Mouse (Mus musculus) monocyte, adult 59 days (primary cell): ENCODE data around the gene Nat8f2. TPM values are rescaled to one million over a fixed set of nuclear protein-coding genes. Genes with fewer than 3 reads are reported as not detected.

ENCODE experiments used
- total RNA-seq, 2 experiments: library from RNA; stranded (reverse); gene quantifications; one replicate each; pipeline ENCODE4 v1.2.4; 2023

The Nat8f2 gene
- total RNA-seq = under 1 TPM in 1 of 2 experiments, not detected in 1; 0.21 TPM

DNA sequence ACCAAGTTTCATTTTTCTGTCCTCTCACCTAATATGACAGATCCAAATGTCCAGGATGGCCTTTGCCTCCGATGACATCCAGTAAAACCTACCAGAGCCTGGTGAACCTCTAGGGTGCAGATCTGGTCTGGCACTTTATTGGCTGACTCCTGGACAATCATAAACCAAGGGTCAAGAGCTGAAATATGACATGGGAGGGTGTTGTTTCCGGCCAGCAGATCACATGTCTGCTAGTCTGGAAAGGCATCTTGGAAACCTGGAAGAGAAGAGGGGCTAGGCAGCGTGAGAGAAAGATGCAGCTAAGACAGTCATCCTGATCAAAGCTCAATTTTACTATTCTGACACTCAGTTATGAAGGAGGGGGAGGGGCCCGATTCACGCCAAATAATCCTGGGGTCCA, at the start of gene Nat8f2:
Nat8f2 (minus strand) TSS at position 153 of the 400 bp plus-strand sequence.

DNA sequence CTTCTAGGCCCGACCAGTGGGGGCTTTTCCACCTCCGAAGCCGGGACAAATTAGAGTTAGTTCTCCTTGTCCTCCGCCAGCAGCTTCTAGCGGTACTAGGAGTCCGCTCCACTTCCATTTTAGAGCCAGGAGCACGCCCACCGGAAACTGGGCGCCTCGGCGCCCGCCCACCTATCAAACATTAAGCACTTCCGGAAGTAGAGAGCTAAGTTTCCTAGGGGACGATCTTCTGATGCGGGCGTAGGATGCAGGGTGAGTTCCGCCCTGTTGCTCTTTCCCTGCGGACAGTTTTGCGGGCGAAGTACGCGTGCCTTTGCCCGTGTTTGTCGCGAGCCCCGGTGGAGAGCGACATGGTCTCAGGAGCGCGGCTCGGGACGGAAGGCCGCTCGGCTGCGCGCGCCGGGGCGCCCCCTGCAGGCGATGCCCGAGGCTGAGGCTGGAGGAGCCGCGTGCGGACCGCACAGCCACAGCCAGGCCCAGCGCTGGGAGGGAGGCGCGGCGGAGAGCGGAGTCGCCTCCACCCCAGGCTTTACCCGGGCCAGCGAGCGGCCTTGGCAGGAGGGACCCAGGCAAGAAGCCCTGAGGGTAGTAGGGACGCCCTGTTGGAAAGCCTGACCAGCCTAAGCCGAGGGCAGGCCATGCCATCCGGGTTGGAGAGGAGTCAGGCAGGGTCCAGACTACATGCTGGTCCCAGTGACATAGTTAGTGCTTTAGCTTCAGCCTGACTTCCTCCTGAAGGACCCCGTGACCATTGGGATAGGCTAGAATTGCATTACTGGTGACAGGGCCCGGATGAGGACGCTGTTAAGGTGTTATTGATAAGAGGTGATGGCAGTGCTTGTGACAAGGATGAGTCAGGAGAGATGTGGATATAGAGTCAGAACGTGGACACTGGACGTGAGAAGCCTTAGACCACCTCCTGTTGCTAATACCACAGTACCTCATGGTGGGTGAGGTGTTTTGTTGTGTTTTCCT, 46.9 kb upstream of the Nat8f2 start, which contains the start of gene Nat8f1:
Nat8f1 (minus strand) TSS at position 149 of the 975 bp plus-strand sequence.

DNA sequence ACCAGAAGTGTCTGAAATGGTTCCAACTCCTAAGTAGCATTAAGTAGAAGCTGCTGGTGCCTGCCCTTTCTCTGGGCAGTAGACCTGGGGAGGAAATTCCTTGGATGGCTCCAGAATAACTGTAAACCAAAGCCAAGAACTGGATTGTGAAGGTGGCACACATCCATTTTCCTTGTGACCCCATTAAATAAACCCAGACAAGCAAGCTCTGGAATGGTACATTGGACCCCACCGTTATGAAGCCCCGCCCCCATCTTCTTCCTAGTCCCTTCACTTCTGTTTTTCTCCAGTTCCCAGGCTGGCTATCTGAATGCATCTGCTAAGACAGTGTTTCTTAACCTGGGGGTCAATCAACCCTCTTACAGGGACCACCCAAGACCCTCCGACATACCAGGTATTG, 42.6 kb upstream of the Nat8f2 start, which contains the start of gene Tprkb:
Tprkb (plus strand) TSS at position 279 of the 400 bp plus-strand sequence.

DNA sequence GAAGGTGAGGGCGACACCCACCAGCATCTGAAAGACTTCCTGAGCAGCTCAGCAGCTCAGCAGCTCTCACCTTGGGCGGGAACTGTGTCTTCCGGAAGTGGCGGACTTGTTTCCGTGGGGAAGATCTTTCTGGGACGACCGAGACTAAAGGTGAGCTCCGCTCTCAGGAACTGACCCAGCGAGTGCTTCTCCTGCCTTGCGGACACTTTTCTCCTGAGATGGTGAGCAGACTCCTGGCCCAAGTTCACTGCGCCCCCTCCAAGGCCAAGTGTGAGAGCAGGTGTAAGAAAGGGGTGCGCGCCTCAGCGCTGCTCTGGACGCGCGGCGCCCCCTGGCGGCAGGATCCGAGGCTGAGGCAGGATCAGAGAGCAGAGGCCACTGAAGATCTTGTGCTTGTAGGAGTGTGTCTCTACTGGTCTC, 35.7 kb upstream of the Nat8f2 start, which contains the start of gene Nat8f4:
Nat8f4 (minus strand) TSS at position 243 of the 420 bp plus-strand sequence.

DNA sequence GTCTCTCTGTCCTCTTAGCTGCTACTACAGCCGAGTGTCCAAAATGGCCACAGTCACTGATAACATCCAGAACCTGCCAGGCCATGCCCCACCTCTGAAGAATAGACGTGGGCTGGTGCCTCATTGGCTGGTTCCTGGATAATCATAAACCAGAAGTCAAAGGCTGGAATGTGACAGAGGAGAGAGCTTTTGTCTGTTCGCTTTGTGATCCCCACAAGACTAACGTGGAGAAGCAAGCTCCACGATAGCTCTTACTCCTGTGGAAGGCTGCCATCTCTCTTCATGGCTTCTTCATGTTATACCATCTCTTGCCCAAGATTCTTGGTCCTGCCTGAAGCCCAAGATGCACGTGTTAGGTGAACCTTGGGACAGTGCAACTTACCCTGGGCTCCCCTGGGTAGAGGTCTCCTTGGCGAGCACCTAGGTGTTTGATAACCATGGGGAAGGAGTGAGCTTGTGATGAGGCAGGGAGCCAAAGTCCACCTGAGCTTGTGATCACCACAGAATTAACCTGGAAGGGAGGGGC, 37.1 kb downstream of the Nat8f2 start, which contains the start of gene Nat8:
Nat8 (minus strand) TSS at position 287 of the 526 bp plus-strand sequence.

DNA sequence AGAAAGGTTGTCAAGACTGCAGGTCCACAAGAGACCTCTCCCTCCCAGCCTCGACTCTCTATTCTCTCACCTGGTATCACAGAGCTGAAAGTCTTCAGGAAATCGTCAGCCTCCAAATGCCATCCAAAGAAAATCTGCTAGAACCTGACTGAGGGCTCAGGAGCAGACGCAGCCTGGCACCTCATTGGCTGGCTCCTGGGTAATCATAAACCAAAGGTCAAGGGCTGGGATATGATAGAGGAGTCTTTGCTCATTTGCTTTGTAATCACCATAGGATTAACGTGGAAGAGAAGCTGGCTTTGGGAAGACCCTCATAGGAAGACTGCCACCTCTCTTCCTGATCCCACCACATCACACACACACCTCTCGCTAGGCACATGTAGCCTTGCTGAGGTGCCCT, 48.1 kb downstream of the Nat8f2 start, which contains the start of the genes Nat8f6 and Nat8f5:
Nat8f6 (minus strand) TSS at position 118 of the 400 bp plus-strand sequence.
Nat8f5 (minus strand) TSS at position 136 of the 400 bp plus-strand sequence.

Other genes with a start within 250 kb of the Nat8f2 start
- not detected for gene Nat8f7, start 156.0 kb downstream of the Nat8f2 start, total RNA-seq
- gene Nat8f3, start 103.4 kb downstream of the Nat8f2 start, total RNA-seq = not detected
- not detected for gene Nat8f6, start 48.2 kb downstream of the Nat8f2 start, total RNA-seq
- not detected for gene Nat8f5, start 48.2 kb downstream of the Nat8f2 start, total RNA-seq
- not detected for gene Nat8, start 37.1 kb downstream of the Nat8f2 start, total RNA-seq
- gene Nat8f4, start 35.7 kb upstream of the Nat8f2 start, total RNA-seq = under 1 TPM; 0.58 to 0.88 TPM
- 10 to 100 TPM; 12.2 to 14.7 TPM for gene Tprkb, start 42.7 kb upstream of the Nat8f2 start, total RNA-seq
- gene Nat8f1, start 46.5 kb upstream of the Nat8f2 start, total RNA-seq = 1 to 10 TPM; 2.7 to 4.2 TPM
- 100 to 1,000 TPM; 166 to 167 TPM for gene Dusp11, start 92.5 kb upstream of the Nat8f2 start, total RNA-seq
- not detected for gene Figla, start 147.0 kb upstream of the Nat8f2 start, total RNA-seq
- gene Add2, start 159.5 kb upstream of the Nat8f2 start, total RNA-seq = under 1 TPM; 0.08 to 0.30 TPM